Mouse (Mus musculus) heart, postnatal 14 days (tissue): ENCODE measurements around the gene Camsap2. TPM values are rescaled to one million over a fixed set of nuclear protein-coding genes. Genes with fewer than 3 reads are reported as not detected.
A peak's percentile ranks its signal among the peaks of the same experiment; 100 is the strongest.

Experiments
- DNase-seq, 2 experiments: peaks; one replicate each; pipeline ENCODE4 v3.0.0; 2021 to 2022
- intact Hi-C: fragments of 180-260 bp; cut with DNase I; formaldehyde crosslinking; loops from one replicate; pipeline ENCODE4 v1.15.1; 2025
- long read RNA-seq, 2 experiments: library from polyadenylated mRNA; stranded (forward); transcript quantifications; one replicate each; pipeline ENCODE4 v2.0.0; 2021
- total RNA-seq, 2 experiments: library from RNA; stranded (reverse); gene quantifications; 2 replicates each; pipeline ENCODE4 v1.2.3; 2021

Gene Camsap2
- total RNA-seq: 10 to 100 TPM; 27.0 to 27.8 TPM
- long read RNA-seq, experiment 1, full-length matches to known transcripts: 3 of 9 reads
- long read RNA-seq, experiment 1, partial matches to known transcripts: 3 of 9 reads
- long read RNA-seq, experiment 1, other reads (novel, unspliced or antisense): 3 of 9 reads
- long read RNA-seq, experiment 2, full-length matches to known transcripts: 1 of 3 reads
- long read RNA-seq, experiment 2, partial matches to known transcripts: 0 of 3 reads
- long read RNA-seq, experiment 2, other reads (novel, unspliced or antisense): 2 of 3 reads

DNA sequence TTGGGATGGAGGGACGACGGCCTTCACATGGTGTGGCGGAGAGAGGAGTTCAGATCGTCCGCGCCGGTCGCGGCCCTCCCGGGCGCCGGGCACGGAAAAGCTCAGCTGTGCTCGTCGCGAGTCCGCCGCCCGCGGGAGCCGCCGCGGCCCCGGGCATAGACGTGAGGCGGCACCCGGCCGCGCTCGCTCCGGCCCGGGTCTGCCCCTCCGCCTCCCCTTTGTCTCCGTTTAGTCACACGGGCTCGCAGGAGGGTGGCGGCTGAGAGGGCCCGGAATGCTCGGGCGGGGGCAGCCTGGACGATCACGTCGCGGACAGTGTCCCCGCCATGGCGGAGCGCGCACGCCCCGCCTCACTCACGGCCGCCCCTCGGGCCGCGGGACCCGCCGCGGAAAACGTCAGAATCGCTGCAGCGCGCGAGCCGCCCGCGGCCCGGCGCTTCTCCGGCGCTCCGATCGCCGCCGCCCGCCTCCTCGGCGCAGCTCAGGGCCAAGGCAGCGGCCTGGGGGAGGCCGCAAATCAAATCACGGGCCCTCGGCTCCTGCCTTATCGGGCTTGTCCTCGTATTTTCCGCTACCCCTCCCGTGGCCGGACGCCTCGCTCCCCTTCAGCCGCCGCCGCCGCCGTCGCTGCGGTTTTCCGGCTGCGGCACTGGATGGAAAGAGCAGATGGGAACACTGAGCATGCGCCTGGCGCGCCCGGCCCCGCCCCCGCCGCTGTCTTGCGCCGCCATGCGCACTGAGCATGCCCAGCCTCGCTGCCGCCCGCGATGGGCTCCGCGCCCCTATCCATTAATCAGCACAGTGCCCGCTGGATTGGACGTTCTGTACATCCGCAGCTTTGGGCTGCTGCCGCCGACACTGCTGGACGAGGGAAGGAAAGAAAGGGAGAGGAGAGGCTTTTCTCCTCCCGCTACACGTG lies at the start of gene Camsap2:
TSS of gene Camsap2 (minus strand) at position 651 of the 919 bp plus-strand sequence.
- intact Hi-C loops: loop anchor here (2.0 to 5.0 kb wide), 3 partner anchors 17 to 69 kb away; partner anchors contain the start of gene Ddx59
- peak; percentile 95 to 97 for DNase-seq

DNA sequence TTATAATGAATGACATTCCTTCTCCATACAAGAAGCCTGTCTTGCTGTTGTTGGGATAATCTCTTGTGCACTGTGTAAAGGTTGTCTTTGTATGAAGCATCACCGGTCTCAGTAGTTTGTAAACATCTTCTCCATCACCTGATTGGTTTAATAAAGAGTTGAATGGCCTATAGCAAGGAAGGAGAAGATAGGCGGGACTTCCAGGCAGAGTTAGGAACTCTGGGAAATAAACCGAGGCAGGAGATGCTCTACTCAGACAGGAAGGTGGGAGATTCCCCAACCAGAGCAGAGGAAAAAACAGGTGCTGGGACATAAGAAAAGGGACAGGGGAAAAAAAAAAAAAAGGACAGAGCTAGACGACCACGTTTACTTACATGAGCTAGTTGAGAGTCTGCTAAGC lies 49.2 kb upstream of the Camsap2 start:
- DNase-seq: no peak
- intact Hi-C loops: no loop called here

DNA sequence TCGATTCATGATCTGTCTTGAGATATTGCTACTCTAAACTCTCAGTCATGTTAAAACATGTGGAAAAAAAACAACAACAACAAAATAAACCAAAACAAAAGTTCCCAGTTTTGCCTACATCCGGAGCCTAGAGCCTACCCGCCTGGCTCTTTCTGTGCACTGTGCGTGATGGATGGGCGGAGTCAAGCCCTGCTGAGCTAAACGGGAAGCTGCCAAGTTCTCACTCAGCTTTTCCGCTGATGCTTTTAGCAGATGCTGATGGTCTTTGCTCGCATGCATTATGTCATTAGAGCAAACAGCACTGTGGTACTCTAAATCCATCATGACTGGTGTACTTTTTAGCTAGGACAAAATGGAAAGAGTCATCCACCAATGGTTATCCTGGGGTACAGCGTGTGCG lies 48.6 kb upstream of the Camsap2 start:
- intact Hi-C loops: loop anchor here (5.0 kb wide), 1 partner anchor 47 kb away; the partner anchor contains the start of gene Camsap2
- DNase-seq: peak; percentile 54 to 64

DNA sequence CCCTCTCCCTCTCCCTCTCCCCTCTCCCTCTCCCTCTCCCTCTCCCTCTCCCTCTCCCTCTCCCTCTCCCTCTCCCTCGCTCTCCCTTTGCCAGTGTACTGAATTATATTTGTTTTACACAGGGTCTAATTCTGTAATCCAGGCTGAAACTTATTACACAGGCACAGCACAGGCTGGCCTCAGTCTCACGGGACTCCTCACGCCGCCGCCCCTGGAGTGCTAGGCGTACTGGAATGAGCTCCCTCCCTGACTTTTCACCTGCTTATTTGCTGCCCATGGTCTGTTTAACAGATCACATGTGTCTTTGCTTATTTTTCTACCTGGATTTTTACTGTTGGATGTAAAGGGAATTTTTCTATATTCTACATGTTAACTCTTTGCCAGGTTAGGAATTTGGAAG lies 41.0 kb upstream of the Camsap2 start:
- no peak for DNase-seq
- intact Hi-C loops: no loop called here

DNA sequence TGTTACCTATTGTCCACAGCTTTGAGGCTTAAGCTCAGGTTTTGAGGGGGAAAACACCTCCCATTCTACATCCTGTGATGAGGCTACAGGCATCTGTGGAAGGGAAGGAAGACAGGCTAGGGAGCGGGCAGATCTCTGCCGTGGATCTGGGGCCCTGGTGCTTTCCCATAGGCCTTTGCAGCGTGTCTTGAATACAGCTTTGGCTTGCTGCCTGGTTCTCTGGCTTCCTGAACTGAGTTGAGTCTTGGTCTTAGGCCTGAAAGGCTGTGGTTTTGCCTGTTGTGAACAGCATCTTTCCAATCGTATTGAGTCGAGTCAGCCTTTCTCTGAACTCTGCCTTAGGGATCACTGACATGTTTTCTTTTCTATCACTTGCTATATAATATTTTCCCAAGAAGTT lies 35.7 kb upstream of the Camsap2 start:
- intact Hi-C loops: no loop called here
- DNase-seq: peak; percentile 29 to 54

DNA sequence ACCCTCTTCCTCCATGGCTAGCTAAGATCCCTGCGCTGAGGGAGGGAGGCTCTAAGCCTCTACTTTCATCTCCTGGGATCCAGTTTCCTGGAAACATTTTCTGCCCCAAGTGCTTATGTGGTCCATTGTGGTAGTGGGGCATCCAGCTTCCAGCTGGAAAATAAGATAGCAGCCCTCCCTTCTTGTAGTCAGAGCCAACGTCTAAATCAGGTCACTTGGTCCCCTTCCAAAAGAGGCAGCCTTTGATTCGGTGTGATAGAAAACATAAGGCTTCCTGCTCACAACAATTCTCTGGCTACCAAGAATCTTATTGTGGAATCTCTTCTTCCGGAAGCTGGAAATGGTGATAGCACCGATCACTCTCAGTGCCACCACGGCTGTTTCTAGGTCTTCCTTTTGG lies 35.3 kb upstream of the Camsap2 start:
- DNase-seq: peak in 1 of 2 experiments; percentile 18
- intact Hi-C loops: no loop called here

DNA sequence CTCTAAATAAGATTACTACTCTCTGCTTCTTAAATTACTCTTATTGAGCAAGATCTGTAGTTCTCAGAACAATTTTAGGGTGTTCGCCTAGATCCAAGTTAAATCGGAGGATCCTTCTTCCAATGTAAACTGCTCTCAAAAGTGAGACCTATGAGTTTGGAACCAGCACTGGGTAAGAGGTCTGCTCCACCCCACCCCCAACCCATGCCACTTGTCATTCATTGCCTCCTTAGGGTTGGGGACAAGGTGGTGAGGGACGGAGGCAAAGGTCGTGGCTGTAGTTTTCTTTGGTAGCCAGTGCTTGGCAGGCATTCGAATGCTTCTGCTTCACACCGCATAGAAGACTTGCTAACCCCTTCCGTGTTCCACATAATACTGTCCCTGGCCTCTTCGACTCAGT lies 34.7 kb upstream of the Camsap2 start:
- intact Hi-C loops: no loop called here

DNA sequence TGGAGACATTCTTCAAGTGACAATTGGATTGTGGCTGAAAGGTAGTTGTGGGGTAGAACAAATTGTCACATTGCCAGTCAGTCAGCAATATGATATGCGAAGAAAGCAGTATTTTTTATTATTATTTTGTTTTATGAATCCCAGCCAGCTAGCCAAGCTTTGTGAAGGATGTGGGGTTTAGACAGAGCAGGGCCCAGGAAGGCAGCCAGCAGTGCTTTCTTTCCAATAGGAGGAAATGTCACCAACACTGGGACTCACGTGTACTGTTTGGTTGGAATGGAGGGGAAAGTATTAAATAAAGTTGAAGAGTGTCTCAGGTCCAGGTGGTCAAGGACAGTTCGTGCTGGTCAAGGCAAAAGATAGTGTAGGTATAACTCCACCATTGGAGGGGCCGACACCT lies 34.3 kb upstream of the Camsap2 start:
- intact Hi-C loops: no loop called here
- no peak for DNase-seq

More for the DNA sequence above, 34.7 kb upstream of the Camsap2 start:
- DNase-seq: no peak

DNA sequence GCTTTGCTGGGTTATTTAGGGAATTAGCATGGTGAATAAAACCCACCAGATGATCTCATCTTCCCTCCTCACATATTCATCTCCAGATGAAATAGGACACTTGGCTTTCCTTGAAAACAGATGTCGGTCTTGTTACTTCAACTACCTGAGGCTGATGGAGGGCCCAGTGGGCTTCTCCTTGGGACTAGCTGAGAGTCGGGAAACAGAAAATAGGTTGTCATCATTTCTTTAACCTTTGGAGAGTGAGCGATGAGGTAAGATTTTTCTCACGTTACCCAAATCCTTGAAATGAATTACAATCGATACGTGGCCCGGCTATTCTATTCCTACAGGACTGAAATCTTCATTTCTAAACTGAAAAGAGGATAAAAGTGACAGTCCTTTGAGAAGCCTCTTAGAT lies 33.4 kb upstream of the Camsap2 start:
- intact Hi-C loops: loop anchor here (5.0 kb wide), 1 partner anchor 33 kb away; no protein-coding TSS in a partner anchor
- DNase-seq: no peak

DNA sequence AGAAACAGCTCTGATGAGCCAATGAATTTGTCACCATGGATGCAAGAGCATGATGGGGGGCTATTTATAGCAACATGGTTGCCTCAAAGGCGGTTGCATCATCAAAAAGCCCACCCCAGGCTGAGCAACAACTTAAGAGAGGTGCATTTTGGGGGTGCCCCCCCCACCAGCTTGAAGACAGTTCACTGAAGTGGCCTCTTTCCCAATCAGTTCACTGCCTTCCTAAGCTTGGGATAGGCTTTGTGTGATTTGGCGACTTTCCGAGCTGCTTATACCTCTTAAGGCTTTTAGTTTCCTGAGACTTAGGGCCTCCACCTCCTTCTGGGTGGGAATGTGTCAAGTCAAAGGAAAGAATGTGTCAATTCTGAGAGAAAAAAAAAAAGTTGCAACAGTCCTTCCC lies 20.1 kb upstream of the Camsap2 start:
- intact Hi-C loops: no loop called here
- DNase-seq: no peak

DNA sequence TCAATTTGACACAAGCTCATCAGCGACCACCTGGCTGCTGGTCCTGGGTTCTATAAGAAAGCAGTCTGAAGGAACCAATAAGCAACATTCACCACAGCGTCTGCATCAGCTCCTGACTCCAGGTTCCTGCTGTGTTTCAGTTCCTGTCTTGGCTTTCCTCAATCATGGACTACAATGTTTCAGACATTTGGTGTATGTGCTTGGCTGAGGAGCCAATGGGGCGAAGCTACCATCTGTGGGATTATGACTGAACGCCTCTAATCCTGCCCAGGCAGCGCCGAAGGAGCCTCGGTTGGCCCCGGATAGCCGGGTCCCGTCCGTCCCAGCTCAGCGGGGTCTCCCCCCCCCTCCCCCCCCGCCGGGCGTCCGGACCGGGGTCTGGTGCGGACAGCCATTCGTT lies 18.8 kb upstream of the Camsap2 start:
- intact Hi-C loops: no loop called here
- peak; percentile 73 to 84 for DNase-seq

DNA sequence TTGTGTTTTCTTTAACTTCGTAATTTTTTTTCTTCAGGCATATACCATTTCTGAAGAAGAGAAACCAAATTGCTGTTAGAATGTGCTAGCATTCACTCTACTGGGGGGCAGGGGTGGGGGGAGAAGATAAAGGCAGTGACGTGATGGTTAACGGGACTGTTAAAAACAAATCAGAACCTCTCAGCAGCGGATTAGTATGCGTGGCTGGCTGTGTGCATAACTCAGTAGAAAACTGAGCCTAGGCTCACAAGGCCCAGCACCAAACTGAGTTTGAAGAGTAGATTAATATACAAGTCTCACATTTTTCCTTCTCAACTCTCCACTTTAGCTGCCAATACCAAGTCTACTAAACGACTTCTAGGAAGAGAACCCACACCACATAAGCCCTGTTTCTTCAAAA lies 17.1 kb upstream of the Camsap2 start:
- intact Hi-C loops: no loop called here

DNA sequence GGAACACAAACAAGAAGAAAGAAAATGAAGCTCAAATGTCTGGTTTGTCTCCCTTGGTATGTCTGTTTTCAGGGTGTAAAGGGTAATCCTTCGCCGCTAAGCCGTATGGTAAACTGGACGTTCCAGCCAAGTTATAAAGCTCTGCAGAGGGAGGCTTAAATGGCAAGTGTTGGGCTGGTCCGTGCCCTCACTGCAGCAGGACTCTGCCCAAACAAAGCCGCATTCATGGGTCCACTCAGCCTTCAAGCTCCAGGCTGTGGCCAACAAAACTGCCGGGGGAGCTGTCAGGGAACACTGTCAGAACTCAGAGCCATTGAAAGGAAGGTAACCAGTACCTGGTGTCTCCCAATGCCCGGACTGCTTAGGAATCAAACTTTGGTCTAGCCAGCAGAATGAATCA lies 16.7 kb upstream of the Camsap2 start:
- DNase-seq: no peak
- intact Hi-C loops: no loop called here

More for the DNA sequence above, 17.1 kb upstream of the Camsap2 start:
- no peak for DNase-seq

DNA sequence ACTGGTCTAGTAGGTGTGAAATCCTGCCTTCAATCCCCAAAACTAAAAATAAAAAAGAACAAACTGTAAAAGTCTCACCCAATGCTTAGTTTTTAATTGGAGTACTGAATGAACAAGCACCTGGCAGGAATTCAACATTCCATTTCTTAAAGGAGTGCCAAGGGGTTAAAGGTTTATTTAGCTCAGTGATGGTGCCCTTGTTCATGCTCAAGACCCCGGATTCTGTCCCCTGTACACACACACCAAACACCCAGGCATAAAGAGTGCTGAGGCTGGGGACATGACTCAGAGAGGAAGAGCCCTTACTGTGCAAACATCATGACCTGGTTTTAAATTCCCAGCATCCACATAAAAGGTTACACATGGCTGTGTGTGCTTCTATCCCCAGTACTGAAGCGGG lies 15.5 kb upstream of the Camsap2 start:
- intact Hi-C loops: no loop called here
- no peak for DNase-seq

DNA sequence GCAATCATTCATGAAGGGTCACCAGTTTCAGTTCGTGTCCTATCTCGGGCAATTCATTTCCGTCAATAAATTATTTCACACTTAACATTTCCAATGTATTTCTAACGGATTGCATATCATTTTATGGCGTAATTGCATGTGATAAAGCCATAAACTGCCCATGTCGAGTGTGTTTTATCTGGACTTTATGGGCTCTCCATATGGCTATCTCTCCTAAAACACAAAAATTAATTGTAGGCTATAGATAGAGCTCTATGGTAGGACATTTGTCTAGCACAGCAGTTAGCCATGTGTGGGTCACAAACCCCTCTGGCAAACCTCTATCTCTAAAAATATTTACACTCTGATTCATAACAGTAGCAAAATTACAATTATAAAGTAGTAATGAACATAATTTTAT lies 15.0 kb upstream of the Camsap2 start:
- intact Hi-C loops: no loop called here

DNA sequence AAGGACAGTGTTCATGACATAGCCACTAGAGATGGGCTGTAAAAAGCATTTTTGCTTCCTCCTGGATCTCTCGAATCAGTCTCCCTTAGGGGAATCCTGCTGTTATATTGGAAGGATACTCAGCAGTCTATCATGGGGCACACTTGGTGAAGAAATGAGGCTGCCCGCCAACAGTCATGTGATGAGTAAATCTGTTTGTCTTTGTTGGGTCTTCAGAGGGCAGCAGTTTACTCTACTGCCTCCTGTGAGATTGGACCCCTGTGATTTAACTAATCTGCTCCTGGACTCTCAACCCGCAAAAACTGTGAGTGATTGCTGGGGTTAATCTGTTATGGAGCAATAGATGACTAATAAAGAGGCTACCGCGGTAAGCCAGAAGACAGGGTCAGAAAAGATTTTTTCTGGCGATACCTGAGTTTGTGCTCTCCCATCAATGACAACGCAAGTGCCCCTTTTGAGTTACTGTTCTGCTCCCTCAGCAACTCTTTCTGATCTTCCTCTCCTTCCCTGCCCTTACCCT lies 13.0 kb upstream of the Camsap2 start:
- no peak for DNase-seq
- intact Hi-C loops: no loop called here

More for the DNA sequence above, 15.0 kb upstream of the Camsap2 start:
- DNase-seq: no peak

DNA sequence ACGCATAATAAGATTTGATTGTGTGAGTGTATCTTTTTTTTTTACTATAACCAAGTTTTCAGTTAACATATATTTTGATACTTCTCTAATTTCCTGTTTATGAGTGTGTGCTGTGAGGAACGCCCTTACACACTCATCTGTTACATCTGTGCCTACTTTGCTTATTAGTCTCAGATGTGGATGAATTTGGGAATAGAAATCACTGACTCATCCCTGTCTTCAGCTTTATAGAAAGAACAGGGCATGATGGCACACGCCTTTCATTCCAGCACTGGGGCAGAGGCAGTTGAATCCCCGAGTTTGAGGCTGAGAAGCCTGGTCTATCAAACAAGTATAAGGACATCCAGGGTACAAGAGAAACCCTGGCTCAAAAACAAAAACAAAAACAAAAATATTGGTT lies 9.7 kb upstream of the Camsap2 start:
- intact Hi-C loops: no loop called here
- no peak for DNase-seq

DNA sequence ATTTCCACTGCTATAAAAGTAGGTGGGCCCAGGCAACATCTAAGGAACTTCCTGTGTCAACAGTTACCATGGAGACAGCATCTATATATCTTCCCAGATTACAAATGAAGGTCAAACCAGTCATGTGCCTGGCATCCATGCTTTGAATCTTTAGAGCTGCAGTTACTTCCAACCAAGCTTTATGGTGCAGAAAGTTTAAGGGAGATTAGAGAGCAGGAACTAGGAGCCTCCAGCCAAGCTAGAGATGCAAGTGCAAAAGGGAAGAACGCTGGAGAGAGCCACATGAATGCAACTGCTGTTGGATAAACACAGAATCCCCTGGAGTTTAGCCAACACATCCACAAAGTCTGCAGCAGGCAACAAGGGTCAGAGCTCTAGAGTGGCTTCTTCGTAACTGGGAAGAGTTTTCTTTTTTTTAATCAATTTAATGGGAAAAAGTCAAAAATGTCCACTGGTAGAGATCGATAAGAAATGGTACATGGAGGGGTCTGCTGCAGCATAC lies 4.8 kb upstream of the Camsap2 start:
- no peak for DNase-seq
- intact Hi-C loops: no loop called here

DNA sequence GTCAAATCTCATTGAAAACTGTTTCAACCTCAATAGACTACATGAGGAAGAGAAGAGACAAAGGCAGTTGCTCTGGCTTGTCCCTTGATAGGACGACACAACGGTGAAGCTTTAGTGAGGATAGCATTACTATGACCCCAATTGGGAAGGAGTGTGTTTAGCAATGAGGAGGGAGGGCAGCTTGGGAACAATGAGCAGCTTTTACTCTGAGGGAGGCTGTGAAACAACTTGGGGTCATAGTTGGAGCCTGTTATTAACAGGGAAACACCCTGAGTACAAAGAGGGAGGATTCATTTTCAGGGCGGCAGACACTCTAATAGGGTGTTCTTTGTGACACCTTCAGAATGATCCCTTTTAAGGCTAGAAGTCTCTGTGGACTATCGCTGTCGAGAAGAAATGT lies 2.2 kb upstream of the Camsap2 start:
- intact Hi-C loops: loop anchor here (5.0 kb wide), 1 partner anchor 44 kb away; no protein-coding TSS in a partner anchor
- DNase-seq: no peak

DNA sequence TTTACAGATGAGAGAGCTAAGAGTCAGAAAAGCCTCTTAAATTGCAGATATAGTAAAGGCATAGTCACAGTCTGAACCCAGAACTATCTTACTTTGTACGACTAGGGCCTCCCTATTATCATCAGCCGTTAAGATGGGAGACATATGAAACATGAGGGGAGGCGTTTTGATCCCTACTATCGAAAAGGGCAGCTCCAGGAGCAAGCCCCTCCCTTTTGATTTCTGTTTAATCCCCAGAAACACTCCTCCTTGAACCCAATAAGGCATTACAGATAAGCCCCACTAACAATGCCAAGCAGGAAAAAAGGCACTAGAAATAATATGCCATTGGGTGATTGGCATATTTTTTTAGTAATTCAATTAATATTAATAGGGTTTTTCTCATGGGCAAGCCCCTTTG lies 1.2 kb upstream of the Camsap2 start:
- intact Hi-C loops: loop anchor here (2.0 to 5.0 kb wide), 2 partner anchors 45 to 68 kb away; partner anchors contain the start of gene Ddx59
- DNase-seq: no peak
